Mouse (Mus musculus) left cerebral cortex, postnatal 25 days (tissue): ENCODE results near the gene Foxo3. TPM values are rescaled to one million over a fixed set of nuclear protein-coding genes. Genes with fewer than 3 reads are reported as not detected.
A peak's percentile ranks its signal among the peaks of the same experiment; 100 is the strongest.

Experiments used
- DNase-seq, 2 experiments: peaks; one replicate each; pipeline ENCODE4 v3.0.0; 2022; ENCODE audit warnings: low spot score in 2 of 2, mixed read lengths in 1 of 2
- intact Hi-C: fragments of 180-260 bp; cut with DNase I; formaldehyde crosslinking; loops from one replicate; pipeline ENCODE4 v1.15.1; 2025
- total RNA-seq, 2 experiments: library from RNA; stranded (reverse); gene quantifications; 2 replicates each; pipeline ENCODE4 v1.2.3; 2021

Foxo3 gene
- total RNA-seq, 2 experiments from 2014 or later: 65.4 to 73.7 TPM

DNA sequence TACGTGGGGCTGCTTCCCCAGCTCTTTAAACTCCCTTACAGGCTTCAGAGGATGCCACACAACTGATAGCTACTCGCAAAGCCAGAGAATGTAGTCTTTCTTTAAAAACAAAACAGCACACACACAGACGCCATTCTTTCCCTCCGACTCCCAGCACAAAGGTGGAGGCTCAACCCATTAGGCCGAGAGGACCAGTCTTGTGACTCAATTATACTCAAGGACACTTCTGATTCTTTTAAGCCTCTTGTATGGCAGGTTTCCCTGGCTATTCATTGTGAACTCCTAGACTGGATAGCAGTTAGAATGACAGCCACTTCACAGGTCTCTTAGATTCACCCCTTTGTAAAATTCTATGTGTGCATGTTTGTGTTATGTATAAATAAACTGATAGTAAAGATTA, 38.3 kb downstream of the Foxo3 start:
- intact Hi-C loops: no loop called here
- DNase-seq: no peak

DNA sequence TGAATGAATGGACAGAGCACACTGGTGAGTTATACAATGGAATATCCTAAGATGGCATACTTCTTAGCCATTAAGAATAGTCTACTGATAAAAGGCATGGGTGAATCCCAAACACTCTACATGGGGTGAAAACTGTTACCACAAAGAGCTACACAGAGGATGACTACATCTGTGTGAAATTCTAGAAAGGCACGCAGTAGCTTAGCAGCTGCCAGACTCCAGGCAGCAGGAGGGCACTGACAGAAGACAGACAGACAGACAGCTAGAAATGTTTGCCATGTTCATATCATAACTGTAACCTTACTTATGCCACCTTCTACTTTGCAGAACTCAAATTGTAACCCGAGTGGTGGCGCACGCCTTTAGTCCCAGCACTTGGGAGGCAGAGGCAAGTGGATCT, 39.0 kb downstream of the Foxo3 start:
- DNase-seq: no peak
- intact Hi-C loops: no loop called here

DNA sequence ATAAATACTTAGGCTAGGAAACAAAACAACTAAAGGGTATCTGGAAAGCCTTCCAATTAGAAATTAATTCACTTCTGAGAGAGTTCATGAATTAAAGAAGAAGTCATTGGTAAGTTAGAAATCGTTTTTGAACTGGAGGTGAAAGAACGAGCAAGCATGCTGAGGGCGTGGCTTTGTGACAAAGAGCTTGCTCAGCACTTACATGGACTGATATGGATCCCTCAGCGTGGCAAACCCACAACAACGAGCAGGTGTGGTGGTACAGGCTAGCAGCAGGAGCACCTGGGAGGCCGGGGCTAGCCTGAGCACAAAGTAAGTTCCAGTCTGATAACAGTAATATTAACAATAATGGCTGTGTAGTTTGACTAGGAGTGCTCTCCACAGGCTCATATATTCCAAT, 41.2 kb downstream of the Foxo3 start:
- intact Hi-C loops: no loop called here
- DNase-seq: no peak

DNA sequence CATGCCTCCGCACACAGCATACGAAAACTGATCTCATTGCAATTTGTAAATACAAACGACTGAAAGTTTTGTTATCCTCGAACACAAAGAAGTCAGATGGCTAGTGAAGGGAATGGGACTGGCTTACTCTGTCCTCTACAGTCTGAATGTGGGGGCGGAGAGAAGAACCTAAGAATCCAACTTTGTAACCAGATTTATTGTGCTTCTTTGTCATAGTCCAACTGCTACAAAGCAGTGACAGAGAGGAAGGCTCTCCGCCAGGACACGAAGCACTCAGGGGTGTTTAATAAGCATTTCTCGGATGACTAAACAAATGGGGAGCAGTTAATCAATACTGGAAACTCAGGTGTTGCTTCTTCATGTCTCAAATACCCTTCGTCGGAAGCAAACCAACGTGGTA, 43.6 kb downstream of the Foxo3 start:
- intact Hi-C loops: no loop called here
- peak in 1 of 2 experiments; percentile 19 for DNase-seq

DNA sequence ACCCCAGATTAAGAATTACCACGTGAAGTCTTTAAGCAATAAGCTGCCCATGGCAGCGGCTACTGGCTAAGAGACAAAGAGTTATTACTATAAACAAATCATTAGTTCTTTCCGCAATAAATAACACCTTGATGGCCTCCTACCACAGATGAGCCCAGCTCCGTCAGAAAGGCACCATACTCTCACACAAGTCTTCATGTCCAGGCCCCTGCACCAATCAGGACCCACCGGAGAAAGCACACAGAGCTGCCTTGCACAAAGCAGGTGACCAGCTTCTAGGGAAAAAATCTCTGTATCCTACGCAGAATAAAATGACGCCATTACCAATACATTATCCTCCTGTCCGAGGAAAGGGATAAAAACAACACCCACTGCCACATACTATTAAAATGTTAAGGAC, 44.7 kb downstream of the Foxo3 start:
- DNase-seq: no peak
- intact Hi-C loops: no loop called here

DNA sequence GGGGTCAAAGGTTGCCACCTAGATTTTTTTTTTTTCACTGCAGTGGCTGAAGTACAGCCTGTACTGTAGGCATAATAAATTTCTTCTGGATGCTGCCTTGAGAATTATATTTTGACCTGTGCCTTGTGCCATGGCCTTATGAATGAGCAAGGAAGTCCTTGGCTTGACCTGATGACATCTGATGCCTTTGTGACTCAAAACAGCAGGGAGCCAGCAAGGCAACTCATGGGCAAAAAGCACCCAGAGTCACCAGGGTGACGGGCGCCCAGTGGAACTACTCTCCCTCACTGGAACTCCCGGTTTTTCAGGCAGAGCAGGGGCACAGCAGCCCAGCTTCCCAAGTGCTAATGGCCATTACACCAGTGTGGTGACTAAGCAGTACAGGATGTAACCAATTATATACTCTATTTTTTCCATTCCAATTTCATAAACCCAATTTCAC, 45.4 kb downstream of the Foxo3 start:
- intact Hi-C loops: no loop called here
- no peak for DNase-seq

DNA sequence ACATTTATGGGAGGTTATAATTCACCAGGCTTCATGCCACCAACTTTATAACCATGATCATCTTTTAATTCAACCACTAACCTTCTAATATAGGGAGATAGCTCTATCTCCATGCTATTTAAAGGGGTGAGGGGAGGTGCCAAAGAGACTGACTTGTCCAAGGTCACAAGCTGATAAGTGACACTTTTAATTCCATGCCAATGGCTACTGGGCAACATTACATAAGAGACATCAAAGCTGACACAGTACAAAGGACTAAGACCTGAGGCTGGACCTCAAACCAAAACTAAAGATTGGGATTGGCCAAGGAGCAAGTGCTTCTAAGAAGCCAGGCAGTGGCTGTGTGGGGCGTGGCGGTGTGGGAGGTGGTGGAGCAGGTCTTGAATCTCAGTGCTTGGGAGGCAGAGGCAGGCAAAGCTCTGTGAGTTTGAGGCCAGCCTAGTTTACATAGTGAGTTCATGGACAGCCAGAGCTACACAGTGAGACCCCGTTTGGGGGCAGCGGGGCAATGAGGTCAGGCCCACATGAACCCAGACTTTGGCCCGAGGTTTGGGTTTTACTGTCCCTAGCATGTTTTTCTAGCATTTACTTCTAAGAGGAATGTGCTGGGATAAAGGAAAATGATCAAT, 46.0 kb downstream of the Foxo3 start:
- no peak for DNase-seq
- intact Hi-C loops: no loop called here

DNA sequence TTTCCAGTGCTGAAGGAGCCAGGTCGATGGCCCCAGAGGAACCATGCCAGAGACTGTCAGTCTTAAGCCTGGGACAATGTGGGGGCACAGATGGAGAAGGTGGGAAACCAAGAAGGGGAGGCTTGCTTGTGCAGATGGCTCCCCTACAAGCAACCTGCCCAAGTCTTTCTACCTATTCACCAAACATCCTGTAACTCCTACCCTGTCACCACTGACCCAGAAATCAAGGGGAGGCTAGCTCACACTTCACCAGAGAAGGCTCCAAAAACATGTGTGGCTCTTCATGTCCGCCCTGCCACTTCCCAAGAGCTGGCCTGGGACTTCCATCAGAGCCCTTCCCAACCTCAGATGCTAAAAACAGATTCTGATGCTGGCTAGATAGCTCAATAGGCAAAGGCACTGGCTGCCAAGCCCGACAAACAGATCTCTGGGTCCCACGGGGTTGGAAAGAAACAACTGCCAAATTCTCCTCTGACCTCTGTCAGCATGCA, 48.8 kb downstream of the Foxo3 start:
- intact Hi-C loops: no loop called here
- no peak for DNase-seq

DNA sequence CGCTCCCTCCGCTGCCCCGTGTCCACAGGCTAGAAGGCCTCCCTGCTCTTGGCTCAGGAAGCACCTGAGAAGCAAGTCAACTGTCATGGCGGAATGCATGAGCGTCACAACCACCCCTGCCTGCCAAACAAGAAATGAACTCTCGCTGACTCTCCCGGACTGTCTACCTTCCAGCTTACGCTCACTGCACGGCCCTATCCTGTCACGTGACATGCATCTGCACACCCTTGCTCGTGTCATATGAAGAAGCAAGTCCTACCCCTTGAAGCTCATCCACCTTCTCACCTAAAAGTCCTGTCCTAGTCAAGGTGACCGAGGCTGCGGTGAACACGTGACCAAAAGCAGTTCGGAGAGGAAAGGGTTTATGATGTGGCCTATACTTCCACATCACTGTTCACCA, 50.4 kb downstream of the Foxo3 start:
- intact Hi-C loops: no loop called here
- no peak for DNase-seq

DNA sequence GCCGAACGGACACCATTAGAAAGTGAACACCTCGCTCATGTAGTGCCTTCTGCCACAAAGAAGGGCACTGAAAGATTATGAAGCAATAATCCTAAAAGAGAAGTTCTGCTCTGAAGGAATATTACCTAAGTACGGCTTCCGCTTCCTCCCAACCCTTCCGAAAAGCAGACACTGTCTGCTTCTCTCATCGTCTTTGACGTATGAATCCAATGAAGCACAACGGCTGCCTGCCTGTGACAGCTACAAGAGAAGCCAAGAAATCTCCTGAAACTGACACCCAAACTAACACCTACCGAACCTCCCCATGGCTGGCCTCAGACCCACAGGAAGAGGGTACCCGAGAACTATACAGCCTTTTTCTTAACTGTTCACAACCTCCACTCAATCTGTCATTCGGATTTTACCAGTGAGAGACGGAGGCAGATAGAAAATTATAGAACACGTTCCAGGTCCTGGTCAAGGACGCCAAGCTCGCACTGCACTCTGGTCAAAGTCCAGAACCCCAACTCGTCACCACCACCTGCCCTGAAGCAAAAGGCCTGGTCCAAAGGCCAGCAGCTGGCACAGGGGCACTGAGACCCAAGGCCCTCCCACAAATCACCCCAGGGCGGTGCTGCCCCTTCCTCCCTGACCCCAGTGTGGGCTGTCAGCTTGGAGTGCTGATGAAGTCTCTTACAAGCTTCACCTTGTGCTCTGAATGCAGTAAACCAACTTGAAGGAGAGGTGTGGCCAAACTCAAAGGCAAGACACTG, 51.2 kb downstream of the Foxo3 start:
- no peak for DNase-seq
- intact Hi-C loops: no loop called here

DNA sequence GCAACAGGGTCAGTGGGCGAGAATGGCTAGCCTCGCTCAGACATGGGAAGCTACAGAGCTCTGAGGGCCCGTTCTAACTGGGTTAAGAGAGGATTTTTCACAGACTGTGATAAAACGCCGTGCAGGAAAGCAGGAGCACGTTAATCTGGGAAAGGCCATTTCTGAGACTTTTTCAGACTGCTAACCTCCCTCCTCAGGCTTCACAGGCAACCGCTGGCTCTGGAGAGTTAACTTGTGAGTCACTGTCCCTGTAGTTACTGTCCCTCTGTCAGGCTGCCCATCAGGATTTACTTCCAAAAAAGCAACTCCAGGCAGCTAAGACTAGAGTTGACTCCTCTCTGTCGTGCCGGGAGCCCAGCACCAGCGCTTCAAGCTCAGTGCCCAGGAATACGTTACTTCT, 54.6 kb downstream of the Foxo3 start:
- DNase-seq: no peak
- intact Hi-C loops: no loop called here

DNA sequence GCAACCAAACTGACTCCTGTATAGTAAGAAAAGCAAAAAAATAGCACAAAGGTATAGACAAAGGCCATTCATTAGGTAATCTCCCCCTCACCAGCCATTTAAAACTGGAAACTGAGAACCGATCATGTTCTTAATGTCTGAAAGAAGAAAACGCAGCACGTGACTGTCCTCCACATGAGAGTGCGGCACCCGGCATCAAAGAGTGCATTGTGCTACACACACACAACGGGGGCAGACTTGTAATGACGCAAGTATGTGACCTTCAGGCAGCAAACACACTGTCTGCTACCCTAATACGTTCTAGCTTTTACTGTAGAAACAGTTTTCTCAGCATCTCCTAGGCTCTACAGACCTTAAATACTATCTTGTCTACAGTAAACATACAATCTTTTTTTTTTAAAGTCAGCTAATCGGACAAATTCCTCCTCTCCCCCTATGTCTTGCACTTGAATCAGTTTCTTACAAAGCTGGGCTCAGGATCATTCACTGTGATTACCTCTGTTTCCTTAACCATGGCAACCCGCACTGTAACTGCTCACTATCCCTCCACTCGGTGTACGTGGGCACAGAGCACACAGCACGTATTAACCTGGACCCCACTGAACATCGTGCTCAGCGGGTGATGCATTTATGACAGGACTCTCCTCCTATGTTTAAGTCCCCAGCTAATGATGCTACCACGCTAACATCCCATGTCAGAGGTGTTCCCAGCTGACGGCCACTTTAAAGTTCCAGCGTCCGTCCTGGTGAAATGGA, 55.2 kb downstream of the Foxo3 start:
- no peak for DNase-seq
- intact Hi-C loops: no loop called here

DNA sequence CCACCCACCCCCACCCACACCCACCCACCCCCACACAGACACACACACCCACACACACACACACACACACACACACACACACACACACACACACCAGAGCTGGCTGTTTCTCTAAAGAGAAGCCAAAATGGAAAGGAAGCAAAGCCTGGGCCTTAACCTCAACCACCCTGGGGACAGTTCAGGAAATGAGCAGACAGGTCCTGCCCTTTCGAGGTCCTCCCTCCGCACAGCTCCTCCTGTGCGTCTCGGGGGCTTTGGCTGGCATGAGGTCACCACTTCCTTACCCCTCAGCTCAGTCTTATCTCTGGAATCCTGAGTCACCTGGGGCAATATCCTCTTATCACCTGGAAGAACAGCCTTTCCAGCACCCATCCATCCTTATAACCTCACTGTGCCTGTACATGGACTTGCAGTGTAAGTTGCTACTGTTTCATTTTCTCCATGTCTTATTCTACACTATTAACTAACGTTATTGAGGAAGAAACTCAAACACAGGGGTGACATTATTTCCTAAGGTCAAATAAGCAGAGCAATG, 56.1 kb downstream of the Foxo3 start:
- DNase-seq: no peak
- intact Hi-C loops: no loop called here

DNA sequence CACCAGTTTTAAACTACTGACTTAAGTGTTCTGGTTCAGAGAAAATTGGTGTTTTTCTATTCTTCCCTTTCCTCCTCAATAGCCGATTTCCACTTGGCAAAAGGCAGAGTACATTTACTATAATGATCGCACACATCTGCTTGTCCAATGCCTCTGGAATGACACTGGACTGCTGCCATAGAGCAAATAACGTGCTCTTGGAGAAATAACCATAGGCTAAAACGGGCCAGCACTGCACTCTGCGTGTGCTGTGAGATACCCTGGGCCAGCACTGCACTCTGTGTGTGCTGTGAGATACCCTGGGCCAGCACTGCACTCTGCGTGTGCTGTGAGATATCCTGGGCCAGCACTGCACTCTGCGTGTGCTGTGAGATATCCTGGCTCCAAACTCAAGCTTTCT, 65.1 kb downstream of the Foxo3 start:
- intact Hi-C loops: no loop called here
- DNase-seq: no peak

DNA sequence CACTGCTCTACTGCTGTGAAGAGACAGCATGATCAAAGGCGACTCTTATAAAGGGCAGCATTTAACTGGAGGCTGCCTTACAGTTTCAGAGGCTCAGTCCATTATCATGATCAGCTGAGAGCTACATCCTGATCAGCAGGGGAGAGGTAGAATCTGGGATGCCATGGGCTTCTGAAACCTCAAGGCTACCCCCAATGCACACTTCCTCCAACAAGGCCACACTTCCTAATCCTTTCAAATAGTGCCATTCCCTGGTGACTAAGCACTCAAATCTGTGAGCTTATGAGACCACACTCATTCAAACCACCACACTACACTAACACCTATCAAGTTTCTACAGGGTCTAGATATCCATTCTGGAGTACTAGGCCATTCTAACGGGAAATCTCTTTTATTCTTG, 65.9 kb downstream of the Foxo3 start:
- intact Hi-C loops: no loop called here
- no peak for DNase-seq

DNA sequence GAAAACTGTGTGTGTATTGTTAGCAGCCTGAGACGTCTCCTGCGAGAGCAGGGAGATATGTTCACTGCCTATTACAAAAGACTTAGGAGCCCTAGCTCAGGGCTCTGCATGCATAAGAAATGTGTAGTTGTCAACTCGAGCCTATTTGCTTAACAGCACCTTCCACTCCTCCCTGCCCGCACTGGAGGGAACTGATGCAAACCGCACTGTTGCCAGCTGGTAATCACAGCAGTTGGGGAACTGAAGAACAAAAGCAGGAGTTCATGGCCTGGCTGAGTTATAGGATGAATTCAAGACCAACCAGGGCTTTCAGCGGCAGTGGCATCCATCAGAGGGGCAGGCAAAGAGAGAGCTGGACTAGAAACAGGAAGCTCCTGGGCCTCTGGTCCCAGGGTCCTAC, 66.7 kb downstream of the Foxo3 start:
- intact Hi-C loops: no loop called here
- DNase-seq: no peak

DNA sequence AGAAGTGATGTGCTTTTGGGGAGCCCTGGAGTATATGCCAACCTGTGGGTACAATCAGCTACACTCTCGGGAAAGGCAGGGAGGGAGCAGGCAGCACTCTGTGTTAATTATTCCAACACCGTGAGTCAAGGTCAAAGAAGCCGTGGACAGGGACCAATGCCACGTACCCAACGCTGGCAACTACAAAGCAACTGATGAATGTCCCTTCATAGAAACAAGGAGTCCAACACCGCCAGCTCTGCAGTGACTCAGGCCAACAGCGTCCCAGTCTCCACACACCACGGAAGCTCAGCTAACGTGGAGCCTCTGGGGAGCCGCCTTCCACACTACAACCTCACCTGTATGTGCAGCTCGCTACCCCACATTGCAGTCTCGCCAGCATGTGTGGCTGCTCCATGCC, 68.9 kb downstream of the Foxo3 start:
- DNase-seq: no peak
- intact Hi-C loops: no loop called here

DNA sequence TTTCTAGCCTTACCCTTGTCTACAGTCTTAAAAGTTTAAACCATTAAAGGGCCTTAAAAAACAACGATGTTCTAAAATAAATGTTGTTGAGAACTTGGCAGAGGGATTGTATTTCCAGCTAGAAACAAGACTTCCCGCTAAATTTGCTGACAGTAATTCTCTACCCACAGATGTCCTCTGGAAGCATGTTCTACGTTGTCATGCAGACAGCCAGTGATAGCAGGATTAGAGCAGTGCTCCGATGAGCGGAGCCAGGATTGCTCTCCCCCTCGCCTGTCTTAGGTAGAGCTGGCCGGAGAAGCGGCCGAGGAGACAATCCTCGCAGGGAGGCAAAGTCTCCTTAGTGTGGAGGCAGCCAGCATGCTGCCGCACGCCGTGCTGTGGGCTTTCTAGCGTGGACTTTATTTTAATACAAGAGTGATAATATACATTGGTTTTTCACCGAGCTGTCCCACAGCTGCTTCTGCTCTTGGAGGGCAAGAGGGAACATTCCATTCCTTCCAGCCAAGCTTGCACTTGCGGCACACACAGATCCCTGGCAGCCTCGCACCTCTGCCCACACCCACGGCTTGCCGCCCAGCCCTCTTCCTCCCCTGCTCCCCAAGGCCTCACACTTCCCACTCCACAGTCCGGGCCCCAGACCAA, 71.7 kb downstream of the Foxo3 start:
- intact Hi-C loops: no loop called here
- DNase-seq: peak; percentile 15 to 49

DNA sequence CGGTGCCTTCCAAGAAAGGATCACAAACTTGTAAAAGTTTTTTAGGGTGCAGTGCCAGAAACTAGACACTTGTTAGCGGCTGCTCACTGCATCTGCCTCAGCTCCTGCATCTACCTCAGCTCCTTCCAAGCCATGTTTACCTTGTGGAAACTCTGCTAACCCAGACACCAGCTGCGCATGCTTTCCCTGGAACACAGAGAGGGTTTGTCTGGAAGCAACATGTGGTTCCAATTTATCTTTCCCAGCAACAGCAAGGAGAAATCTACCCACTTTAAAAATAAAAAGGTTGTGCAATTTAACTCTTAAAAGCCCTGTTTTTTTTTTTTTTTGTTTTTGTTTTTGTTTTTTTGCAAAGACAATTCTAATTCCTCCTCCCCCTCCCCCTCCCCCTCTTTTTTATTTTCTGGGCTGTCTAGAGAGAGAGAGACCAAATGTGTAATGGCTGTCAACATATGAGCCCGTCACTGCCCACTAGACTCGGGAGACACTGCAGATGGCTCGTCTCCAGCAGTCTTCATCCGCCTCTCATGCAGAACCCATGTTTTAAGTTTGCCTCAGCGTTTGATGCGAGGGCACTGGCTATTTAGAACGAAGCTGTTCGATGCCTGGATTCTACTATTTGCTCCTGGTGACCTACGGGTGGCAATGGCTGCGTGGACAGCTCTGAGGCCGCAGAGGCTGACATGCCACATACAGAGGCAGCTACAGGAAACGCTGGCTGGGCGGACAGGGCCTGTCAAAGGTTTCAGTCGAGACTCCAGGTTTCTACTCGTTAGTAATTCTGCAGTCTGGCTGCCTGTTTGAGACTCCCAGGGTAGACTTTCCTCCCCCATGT, 73.0 kb downstream of the Foxo3 start:
- intact Hi-C loops: no loop called here
- no peak for DNase-seq
